Mouse (Mus musculus) G1E (cell line): ENCODE data around the gene Pomp. TPM values are rescaled to one million over a fixed set of nuclear protein-coding genes. Genes with fewer than 3 reads are reported as not detected.

Experiments used
- ATAC-seq: 2 replicates; pipeline ENCODE4 v1.8.0; 2016; ENCODE audit warnings: mild to moderate bottlenecking; ENCODE audit not compliant: insufficient number of reproducible peaks, poor library complexity, low FRiP score, severe bottlenecking; ENCODE audit errors: extremely low read depth
- DNase-seq: peaks from one replicate; pipeline ENCODE4 v3.0.0; 2012; ENCODE audit warnings: low spot score
- H3K27me3 ChIP-seq: 2 replicates; pipeline ENCODE4 v1.6.1; 2012; ENCODE audit warnings: mild to moderate bottlenecking, low read length, inconsistent platforms; ENCODE audit not compliant: insufficient read depth
- H3K36me3 ChIP-seq: replicated peaks from 2 replicates; pipeline ENCODE3; 2012; ENCODE audit warnings: mild to moderate bottlenecking, inconsistent platforms
- H3K4me1 ChIP-seq: 2 replicates; pipeline ENCODE4 v1.6.1; 2012; ENCODE audit warnings: low read depth, low read length, inconsistent platforms, mixed read lengths; ENCODE audit not compliant: insufficient read depth
- H3K4me3 ChIP-seq: 2 replicates; pipeline ENCODE4 v1.5.1; 2012; ENCODE audit warnings: low read depth, mild to moderate bottlenecking, inconsistent platforms, low read length, moderate library complexity, mixed read lengths
- H3K9me3 ChIP-seq: replicated peaks from 2 replicates; pipeline ENCODE4 v1.6.1; 2012; ENCODE audit warnings: inconsistent platforms
- CTCF ChIP-seq: IDR thresholded peaks from 2 replicates; pipeline ENCODE4 v1.5.1; 2012; ENCODE audit warnings: low read depth, low read length, inconsistent platforms, mixed read lengths
- GATA1 ChIP-seq: IDR thresholded peaks from 2 replicates; pipeline ENCODE4 v1.6.1; 2012; ENCODE audit warnings: borderline replicate concordance, low read length, inconsistent platforms, mixed read lengths
- GATA2 ChIP-seq: IDR thresholded peaks from 2 replicates; pipeline ENCODE4 v1.6.1; 2012; ENCODE audit warnings: low read depth, low read length, inconsistent platforms, borderline replicate concordance
- POLR2AphosphoS5 ChIP-seq: IDR thresholded peaks from 2 replicates; pipeline ENCODE4 v1.6.1; 2012; ENCODE audit warnings: low read depth, low read length, inconsistent platforms; ENCODE audit not compliant: insufficient replicate concordance
- TAL1 ChIP-seq: conservative IDR thresholded peaks from 2 replicates; pipeline ENCODE4 v1.6.1; 2012; ENCODE audit warnings: low read depth, low read length, inconsistent platforms, mixed read lengths
- polyA plus RNA-seq: library from polyadenylated mRNA; stranded (reverse); fragments of >175 nt; gene quantifications from 2 replicates; pipeline ENCODE4 v1.2.3, GENCODE M21; 2012
- total RNA-seq, 2 experiments: library from RNA; stranded (forward) in 1 of 2; stranded (reverse) in 1 of 2; fragments of 200-1000 nt in 1 of 2; fragments of >200 nt in 1 of 2; fragmentation: Nextera tagmentation in 1 of 2; gene quantifications; 2 replicates each; pipeline ENCODE4 v1.2.3; 2014 to 2017

The Pomp gene
- total RNA-seq (2014; fragmentation: Nextera tagmentation) (117 and 134 TPM in 2 replicates), total RNA-seq (2017) (224 and 245 TPM in 2 replicates), polyA plus RNA-seq (11.0 and 18.1 TPM in 2 replicates)

GRCm38 (mm10) chr5:147860449-147861261 lies at the start of gene Pomp:
TSS of gene Pomp (plus strand) at chr5:147860461.
- peaks cover 40% of the 10 kb centered on the region for H3K36me3 ChIP-seq
- DNase-seq, result peak; percentile 98
- no peaks in the 10 kb centered on the region for H3K27me3 ChIP-seq
- no peaks in the 10 kb centered on the region for H3K9me3 ChIP-seq
- TF ChIP-seq TAL1, result no peak
- H3K4me1 ChIP-seq, result peaks cover 47% of the 10 kb centered on the region
- peak; percentile 92 for ATAC-seq
- H3K4me3 ChIP-seq, result peak within 1 kb of the TSS; percentile 93

GRCm38 (mm10) chr5:147812255-147813040 lies 47.8 kb upstream of the Pomp start:
- no peaks in the 10 kb centered on the region for H3K4me1 ChIP-seq
- no peaks in the 10 kb centered on the region for H3K27me3 ChIP-seq
- no peak overlapping the region for H3K4me3 ChIP-seq
- DNase-seq (no peak), ATAC-seq (no peak)
- H3K36me3 ChIP-seq, result no peaks in the 10 kb centered on the region
- H3K9me3 ChIP-seq, result peaks cover 15% of the 10 kb centered on the region
- TF ChIP-seq GATA1 (no peak), CTCF (no peak), GATA2 (no peak), POLR2AphosphoS5 (no peak), TAL1 (no peak)

GRCm38 (mm10) chr5:147814971-147815370 lies 45.3 kb upstream of the Pomp start:
- H3K4me3 ChIP-seq, result no peak overlapping the region
- no peak for ATAC-seq
- H3K4me1 ChIP-seq, result no peaks in the 10 kb centered on the region
- TF ChIP-seq CTCF (no peak), TAL1 (no peak)
- no peak for DNase-seq
- H3K36me3 ChIP-seq, result no peaks in the 10 kb centered on the region
- H3K27me3 ChIP-seq, result no peaks in the 10 kb centered on the region
- H3K9me3 ChIP-seq, result peaks cover 21% of the 10 kb centered on the region

GRCm38 (mm10) chr5:147815592-147815991 lies 44.7 kb upstream of the Pomp start:
- H3K36me3 ChIP-seq, result no peaks in the 10 kb centered on the region
- H3K27me3 ChIP-seq, result no peaks in the 10 kb centered on the region
- H3K9me3 ChIP-seq, result peaks cover 23% of the 10 kb centered on the region
- no peak for TF ChIP-seq GATA1
- no peak for TF ChIP-seq POLR2AphosphoS5
- TF ChIP-seq CTCF, result no peak
- no peak for TF ChIP-seq TAL1
- no peak for TF ChIP-seq GATA2
- DNase-seq (no peak), ATAC-seq (no peak)
- no peak overlapping the region for H3K4me3 ChIP-seq
- H3K4me1 ChIP-seq, result no peaks in the 10 kb centered on the region

- DNase-seq, result no peak
- ATAC-seq, result no peak; the same call in 1 of the 2 replicates
Measured at GRCm38 (mm10) chr5:147816465-147816864, 43.8 kb upstream of the Pomp start.

GRCm38 (mm10) chr5:147817747-147818496 lies 42.3 kb upstream of the Pomp start:
- no peak for TF ChIP-seq GATA1
- no peak for TF ChIP-seq TAL1
- TF ChIP-seq CTCF, result no peak
- no peak for TF ChIP-seq POLR2AphosphoS5
- no peak for TF ChIP-seq GATA2
- ATAC-seq, result no peak
- Histone ChIP-seq H3K27me3 (no peaks in the 10 kb centered on the region), H3K4me1 (no peaks in the 10 kb centered on the region), H3K9me3 (peaks cover 18% of the 10 kb centered on the region), H3K36me3 (no peaks in the 10 kb centered on the region), H3K4me3 (no peak overlapping the region)
- no peak for DNase-seq

More at GRCm38 (mm10) chr5:147816465-147816864, 43.8 kb upstream of the Pomp start:
- Histone ChIP-seq H3K4me1 (no peaks in the 10 kb centered on the region), H3K9me3 (peaks cover 23% of the 10 kb centered on the region), H3K27me3 (no peaks in the 10 kb centered on the region), H3K4me3 (no peak overlapping the region), H3K36me3 (no peaks in the 10 kb centered on the region)
- TF ChIP-seq GATA1 (no peak), GATA2 (no peak), CTCF (no peak), POLR2AphosphoS5 (no peak), TAL1 (no peak)
